Mouse (Mus musculus): ENCODE data around the gene Git2.

Git2 gene

GRCm38 (mm10) chr5:114681717-114682116 is 93.6 kb downstream of the Git2 start:
- no peak for DNase-seq (ENCODE audit: low spot score)

DNA sequence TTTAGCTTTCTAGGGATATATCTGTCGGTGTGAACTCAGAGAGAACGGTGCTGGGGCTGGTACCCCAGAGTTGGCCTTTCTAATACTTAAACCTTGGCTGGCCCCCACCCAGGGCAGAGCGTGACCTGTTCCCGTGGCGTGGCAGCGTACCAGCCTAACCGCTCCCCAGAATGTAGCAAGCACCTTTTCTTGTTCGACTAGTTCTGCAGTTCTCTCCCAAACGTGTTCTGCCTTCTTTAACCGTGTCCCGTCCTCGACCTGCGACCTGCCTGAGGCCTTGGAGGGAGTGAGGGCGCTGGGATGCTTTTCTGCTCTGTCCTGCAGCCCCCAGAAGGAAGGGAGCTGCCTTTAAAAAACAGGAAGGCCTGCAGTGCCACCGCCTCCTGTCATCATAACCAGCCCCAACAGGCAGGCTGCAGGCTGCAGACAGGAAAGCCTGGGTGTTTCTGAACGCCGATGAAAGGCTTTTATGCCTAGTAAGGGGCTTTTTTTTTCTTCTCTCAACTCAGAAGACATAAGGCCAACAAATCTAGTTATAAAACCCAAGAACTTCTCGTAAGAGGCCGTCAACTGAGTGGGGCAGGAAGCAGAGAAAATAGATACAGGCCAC is 94.5 kb downstream of the Git2 start:
- DNase-seq (ENCODE audit: low spot score): no peak

DNA sequence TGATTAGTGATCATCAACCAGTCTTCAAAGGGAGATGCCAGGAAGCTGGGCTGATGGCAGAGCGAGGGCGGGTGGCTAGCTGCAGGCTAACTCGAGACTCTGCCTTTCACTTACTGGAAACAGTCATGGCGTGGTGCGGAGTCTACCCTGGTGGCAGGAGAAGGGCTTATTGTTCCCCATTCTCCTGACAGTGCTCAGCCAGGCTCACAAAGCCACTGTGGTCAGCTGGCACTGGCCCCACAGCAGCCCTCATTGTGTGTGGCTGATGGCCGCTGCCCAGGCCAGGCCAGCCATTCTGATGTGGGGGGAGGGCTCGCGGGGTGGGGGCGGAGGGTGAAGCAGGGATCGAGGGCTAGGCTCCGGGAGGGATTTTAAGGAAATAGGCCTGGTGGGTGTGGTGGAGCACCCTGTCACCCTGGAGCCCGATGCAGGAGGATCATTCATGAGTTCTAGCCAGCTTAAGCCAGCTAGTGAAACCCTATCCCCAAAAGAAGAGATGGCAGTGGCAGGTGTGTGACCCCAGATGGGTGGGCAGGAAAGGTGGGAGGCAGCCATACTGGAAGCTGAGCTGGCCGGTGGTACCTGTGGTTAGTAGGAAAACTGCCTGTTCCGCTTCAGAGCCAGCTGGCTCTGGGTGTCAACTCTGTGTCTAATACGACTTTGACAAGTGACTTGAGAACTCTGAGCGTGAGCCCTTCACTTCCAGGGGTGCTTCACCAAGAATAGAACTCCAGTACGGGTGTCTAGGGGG is 95.3 kb downstream of the Git2 start:
- DNase-seq (ENCODE audit: low spot score): no peak

Data from layer of hippocampus, adult 9-10 months (tissue).